Mouse (Mus musculus): ENCODE measurements around the gene Adipor2.
"Not testable (repeated sequence)": the region's sequence is repeated elsewhere in the genome, so short reads cannot be mapped to it uniquely, and the experiment has no call there.

Adipor2 gene

DNA sequence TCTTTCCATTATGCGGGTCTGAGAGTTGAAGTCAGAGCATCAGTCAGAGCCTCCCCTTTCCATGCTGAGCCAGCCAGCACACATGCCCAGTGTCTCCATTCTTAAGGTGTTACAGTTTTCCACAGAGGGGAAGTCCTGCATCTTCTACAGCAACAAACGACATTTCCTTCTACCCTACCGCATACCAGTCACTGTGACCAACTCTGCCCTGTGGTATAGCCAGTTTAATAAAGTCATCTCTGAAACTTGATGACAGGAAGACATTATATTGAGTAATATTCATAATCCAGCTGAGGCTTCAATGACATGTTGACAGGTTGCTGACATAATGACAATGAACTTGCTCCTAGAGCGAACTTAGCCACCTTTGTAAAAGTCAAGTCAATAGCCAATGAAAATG is 26.8 kb downstream of the Adipor2 start:
- DNase-seq (ENCODE audit: low read depth, low spot score), result no peak

DNA sequence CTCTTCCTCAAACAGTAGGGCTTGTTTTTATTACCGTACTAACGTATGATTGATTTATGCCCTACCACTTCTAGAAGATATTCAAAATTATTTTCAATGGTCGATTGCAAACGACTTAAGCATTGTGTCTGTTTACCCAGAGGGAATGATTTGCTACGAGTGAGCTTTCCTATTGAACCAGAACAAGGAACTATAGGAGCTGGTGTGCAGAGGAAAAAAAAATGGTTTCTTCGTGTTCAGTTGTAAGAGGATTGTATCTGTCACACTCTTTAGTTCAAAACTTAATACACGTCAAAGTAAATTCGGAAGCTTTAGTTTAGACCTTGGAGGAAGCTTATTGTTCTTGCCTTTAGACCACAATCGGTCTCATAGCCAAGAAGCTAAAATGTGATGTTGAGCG is 28.4 kb downstream of the Adipor2 start:
- DNase-seq (ENCODE audit: low read depth, low spot score), result no peak

DNA sequence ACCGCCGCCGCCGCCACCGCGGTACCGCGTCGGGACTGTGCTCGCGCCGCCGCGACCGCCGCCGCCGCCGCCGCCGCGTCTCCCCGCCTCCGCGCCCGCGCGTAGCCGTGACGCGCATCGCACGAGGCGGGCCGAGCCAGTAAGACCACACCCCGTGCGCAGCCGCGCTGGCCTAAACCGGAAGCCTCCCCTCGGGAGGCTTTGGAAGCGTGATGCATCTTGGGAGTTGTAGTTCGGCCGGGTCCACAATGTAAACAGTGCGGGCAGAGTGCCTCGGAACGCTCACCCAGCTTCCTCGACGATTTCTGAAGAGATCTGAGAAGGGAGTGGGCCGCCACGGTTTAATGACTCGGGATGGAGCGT is 28.9 kb downstream of the Adipor2 start:
- DNase-seq (ENCODE audit: low read depth, low spot score), result peak; percentile 94

DNA sequence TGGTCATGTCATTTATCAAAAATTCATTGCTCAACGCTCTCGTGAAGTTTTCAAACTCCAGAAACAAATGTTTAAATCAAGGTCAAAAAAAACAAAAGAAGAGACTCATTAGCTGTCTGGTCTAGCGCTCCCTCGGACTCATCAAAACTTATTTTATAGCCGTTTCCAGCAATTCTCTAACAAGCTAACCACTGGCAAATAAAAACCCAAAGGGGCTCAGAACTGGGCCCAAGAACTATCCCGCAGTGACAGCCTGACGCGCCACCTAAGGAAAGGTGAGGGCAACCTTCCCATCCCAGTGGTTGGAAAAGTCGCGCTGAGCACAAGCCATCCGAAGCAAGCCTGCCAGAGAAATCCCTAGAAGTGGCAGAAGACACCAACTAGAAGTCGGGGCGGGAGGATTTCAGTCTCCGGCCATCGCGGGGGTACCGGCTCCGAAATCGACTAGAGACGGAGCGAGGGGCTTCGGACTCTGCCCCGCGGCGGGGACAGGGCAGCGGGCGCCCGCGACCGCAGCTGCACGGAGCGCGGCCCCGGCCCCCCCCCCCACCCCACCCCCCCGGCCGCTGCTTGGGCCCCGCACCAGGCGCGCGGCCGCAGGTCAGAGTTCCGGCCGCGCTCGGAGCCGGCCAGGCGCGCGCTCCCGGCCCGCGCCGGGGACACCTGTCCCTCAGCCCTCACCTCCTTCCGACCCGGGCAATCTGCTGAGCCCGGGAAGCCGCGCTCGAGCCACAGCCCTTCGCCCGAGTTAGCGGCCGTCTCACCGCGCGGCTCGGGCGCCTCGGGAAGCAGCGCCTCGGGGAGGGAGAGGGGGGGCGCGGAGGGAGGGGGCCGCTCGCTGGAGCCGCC is 29.5 kb downstream of the Adipor2 start:
- DNase-seq (ENCODE audit: low read depth, low spot score), result no peak

- no peak for DNase-seq (ENCODE audit: low read depth, low spot score)
Observed at GRCm38 (mm10) chr6:119386821-119387220, 30.7 kb downstream of the Adipor2 start.

DNA sequence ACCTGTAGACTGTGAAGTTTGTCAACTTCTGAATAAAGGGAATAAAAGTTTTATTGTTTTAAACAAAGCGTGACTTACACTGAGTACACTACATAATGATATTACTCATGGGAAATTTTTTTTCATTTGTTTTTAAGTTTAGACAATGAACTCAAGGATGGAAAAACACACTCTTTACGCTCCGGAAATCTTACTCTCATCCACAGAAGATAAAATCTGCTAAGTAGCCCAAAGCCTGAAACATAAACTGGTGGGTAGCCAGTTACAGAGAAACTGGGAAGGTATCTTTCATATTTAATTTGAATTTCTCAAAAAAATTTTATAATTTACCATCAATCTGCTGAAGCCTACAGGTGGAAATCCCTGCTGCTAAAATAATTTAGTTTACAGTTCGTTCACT is 31.1 kb downstream of the Adipor2 start:
- DNase-seq (ENCODE audit: low read depth, low spot score), result no peak

DNA sequence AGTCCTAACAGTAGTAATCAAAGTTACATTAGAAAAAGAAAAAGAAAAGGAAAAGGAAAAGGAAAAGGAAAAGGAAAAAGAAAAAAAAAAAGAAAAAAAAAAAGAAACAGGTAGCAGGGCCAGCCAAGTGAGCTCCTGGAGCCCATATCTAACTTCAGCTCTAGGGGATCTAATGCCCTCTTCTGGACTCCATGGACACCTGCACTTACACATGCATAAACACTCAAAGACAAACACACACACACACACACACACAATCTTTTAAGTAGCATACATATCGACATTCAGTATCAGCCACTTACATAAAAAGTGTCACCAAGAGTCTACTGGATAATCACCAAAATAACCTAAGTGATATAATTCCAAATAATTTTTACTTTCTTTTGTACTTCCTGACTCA is 31.8 kb downstream of the Adipor2 start:
- no peak for DNase-seq (ENCODE audit: low read depth, low spot score)

DNA sequence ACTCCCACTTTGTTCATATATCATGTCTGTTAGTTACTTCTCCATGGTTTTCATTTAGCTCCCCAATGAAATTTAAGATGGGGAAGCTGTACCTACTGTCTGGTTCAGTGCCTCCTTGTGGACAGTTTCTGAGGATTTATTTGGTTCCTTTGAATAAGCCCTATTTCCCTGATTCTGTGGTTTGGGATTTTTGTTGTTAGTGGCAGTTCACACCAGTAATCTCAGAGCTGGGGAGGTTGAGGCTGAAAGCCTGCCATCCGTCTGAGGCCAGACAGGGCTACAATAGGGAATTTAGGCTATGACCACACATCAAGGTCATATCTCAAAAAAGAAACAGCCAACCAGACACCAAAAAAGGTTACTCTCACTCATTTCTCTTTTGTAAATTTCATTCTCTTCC is 38.9 kb downstream of the Adipor2 start:
- DNase-seq (ENCODE audit: low read depth, low spot score), result no peak

- no peak for DNase-seq (ENCODE audit: low read depth, low spot score)
Observed at GRCm38 (mm10) chr6:119377613-119378012, 39.9 kb downstream of the Adipor2 start.

DNA sequence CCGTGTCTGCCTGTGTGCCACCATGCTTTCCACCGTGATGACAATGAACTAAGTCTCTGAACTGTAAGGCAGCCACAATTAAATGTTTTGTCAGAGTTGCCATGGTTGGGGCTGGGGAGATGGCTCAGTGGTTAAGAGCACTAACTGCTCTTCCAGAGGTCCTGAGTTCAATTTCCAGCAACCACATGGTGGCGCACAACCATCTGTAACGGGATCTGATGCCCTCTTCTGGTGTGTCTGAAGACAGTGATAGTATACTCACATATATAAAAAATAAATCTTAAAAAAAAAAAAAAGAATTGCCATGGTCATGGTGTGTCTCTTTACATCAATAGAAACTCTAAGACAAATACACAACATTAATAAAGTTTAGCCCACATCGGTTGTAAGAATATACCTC is 42.5 kb downstream of the Adipor2 start:
- no peak for DNase-seq (ENCODE audit: low read depth, low spot score)

- no peak for DNase-seq (ENCODE audit: low read depth, low spot score)
Observed at GRCm38 (mm10) chr6:119373000-119373705, 44.4 kb downstream of the Adipor2 start.

DNA sequence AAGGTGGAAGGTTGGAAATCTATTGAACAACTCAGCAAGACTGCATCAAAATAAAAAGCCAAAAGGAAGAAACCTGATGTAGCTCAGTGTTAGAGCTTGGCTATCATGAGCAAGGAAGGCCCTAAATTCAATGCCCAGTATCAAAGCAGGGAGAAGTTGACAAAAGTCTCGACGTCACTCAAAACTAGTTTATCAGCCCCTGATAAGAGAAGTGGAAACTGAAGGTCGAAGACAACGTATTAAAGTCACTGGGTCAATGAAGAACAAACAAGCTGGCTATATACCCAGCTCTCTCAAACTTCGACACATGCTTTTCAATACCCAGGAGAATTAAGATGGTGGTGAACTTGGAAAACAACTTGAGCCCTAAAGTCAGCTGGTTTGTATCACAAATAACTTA is 45.3 kb downstream of the Adipor2 start:
- DNase-seq (ENCODE audit: low read depth, low spot score), result no peak

DNA sequence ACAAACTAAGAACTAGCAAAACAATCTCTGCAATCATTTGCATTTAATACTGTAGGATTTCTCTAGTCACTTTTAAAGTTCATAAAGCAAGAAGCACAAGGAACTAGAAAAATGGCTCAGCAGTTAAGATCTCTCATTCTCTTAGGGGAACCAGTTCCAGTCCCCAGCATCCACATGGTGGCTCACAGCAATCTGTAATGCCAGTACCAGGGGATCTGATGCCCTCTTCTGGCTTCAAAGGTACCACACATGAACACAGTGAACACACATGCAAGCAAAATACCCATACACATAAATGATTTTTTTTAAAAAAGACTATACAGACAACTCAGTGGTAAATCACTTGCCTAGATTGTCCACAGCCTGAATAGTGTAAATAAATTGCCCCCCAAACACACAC is 45.9 kb downstream of the Adipor2 start:
- no peak for DNase-seq (ENCODE audit: low read depth, low spot score)

DNA sequence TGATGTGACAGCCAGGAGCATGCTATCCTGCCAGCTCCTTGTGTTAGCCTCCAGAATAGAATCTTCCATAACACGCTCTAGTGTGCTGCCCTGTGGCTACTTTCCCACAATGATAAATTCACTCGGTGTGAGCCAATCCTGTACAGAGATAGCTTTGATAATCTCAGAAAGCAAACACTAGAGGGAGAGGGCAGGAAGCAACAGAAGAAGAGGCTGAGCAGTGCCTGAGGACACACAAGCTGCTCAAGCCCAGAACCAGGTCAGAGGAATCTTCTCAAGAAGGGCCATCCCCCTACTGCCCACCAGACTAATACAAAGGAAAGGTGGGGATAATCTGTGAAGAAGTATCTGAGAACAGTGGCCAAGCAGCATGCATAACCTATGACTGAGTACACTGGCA is 50.1 kb downstream of the Adipor2 start:
- no peak for DNase-seq (ENCODE audit: low read depth, low spot score)

- not testable (repeated sequence) for DNase-seq (ENCODE audit: low read depth, low spot score)
Observed at GRCm38 (mm10) chr6:119366800-119367199, 50.7 kb downstream of the Adipor2 start.

- DNase-seq (ENCODE audit: low read depth, low spot score), result no peak
Observed at GRCm38 (mm10) chr6:119363593-119363992, 53.9 kb downstream of the Adipor2 start.

- no peak for DNase-seq (ENCODE audit: low read depth, low spot score)
Observed at GRCm38 (mm10) chr6:119360925-119361702, 56.4 kb downstream of the Adipor2 start.

DNA sequence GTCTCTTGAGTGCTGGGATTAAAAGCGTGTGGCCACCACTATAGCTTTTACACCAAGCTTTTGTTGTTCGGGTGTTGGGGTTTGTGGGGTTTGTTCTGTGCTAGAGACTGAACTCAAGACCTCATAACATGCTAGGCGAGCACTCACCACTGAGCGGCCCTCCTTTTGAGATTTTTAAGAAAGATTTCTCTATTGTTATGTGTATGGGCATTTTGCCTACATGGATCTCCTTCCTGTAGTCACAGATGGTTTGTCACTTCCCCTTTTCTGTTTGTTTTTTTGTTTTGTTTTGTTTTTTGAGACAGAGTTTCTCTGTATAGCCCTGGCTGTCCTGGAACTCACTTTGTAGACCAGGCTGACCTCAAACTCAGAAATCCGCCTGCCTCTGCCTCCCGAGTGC is 57.3 kb downstream of the Adipor2 start:
- DNase-seq (ENCODE audit: low read depth, low spot score), result not testable (repeated sequence)

- no peak for DNase-seq (ENCODE audit: low read depth, low spot score)
Observed at GRCm38 (mm10) chr6:119358020-119358571, 59.4 kb downstream of the Adipor2 start.

GRCm38 (mm10) chr6:119352501-119352900 is 65.0 kb downstream of the Adipor2 start:
- no peak for DNase-seq (ENCODE audit: low read depth, low spot score)

DNA sequence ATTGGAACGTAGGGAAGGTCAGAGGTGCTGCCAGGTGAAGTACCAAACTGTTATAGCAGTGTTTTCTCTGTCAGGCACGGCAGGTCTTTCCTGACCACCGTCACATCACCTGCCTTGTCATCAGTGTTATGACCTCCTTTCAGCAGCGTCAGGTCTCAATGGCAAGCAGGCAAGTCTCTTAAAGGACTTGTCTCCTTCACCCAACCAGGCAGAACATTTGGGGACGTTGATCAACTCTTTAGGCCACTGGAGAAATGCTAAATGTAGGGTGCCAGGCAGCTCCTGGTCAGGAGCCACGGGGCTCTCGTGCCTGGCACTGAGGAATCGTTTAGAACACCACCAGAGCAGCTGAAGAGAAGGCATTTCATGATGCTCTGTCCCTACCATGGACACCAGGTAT is 65.8 kb downstream of the Adipor2 start:
- DNase-seq (ENCODE audit: low read depth, low spot score), result no peak

DNA sequence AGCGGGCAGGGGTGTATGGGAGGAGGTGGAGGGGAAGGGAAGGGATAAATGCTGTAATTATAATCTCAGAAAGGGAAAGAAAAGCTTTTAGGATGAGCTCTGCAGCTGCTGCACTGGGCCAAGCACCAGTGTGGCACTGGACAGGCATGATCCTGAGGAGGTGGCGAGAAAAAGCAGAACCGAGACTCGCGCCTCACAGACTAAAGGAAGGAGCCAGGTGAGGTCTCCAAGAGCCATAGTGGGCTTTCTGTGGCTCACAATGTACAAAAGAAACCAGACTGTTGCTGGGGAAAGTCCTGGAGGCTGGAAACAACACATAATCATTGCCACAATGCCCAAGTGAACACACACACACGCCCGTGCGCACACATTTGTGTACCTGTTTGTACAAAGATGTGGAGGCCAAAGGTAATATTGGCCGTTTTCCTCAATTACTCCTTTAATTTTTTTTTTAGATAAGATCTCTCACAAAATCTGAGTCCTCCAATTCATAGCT is 66.8 kb downstream of the Adipor2 start:
- no peak for DNase-seq (ENCODE audit: low read depth, low spot score)
